19 mouse cellular contexts compared by ENCODE assay signal in the genomic region with DNA sequence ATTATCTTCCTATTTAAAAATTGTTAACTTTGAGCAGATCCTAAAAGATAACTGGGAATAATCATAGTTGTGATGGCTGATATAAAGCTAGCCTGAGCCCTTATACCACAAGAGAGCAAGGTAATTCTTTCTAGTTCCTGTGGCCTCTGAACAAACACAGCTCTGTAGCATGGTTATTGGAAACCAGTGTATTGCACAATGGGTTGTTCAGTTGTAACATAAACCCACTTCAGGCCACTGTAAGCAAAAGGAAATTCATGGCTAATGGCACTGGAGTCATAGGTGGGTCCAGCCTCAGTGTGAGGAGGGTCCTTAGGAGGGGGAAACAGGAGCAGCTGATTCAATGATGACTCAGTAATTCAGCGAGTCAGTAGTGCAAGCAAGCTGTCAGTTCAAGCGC.
A peak's percentile ranks its signal among the peaks of the same experiment; 100 is the strongest.
DNase-seq lines count a peak whose midpoint lies in the region; ATAC-seq and TF ChIP-seq lines count a peak whose summit lies in the region.
"Had no signal": no experiment of that assay in that cellular context is flagged by ENCODE, and none has a peak within 500 bp of the region (broad histone marks: within the 10 kb centered on the region; RNA-seq: fewer than 3 reads in every experiment).

No protein-coding gene starts in this region.

- H3K4me3 ChIP-seq in liver, adult 2 months (ENCODE audit: insufficient read depth, low read depth, low read length): no peak overlapping the region
- no peak overlapping the region for H3K4me3 ChIP-seq in lung, adult 2 months (replicated peaks; ENCODE audit: extremely low read depth, low read depth, low read length)
- H3K4me3 ChIP-seq: embryonic facial prominence, embryonic 13.5 days; forebrain, embryonic 12.5 days; heart, embryonic 13.5 days; hindbrain, embryonic 15.5 days had no signal

- no peak for TF ChIP-seq CTCF in liver, adult 2 months (IDR thresholded peaks at IDR 0.05; ENCODE audit: low read depth, low read length)
- no peak for TF ChIP-seq CTCF in lung, adult 2 months (IDR thresholded peaks at IDR 0.05; ENCODE audit: insufficient read depth, low read length)

- no peak overlapping the region for H3K27ac ChIP-seq in liver, adult 2 months (replicated peaks; ENCODE audit: insufficient read depth, low read depth, low read length)
- H3K27ac ChIP-seq: embryonic facial prominence, embryonic 13.5 days; forebrain, embryonic 12.5 days; heart, embryonic 13.5 days; hindbrain, embryonic 15.5 days had no signal

- H3K36me3 ChIP-seq in liver, adult 2 months (ENCODE audit: control insufficient read depth, insufficient read depth, low read length): no peaks in the 10 kb centered on the region
- H3K36me3 ChIP-seq: embryonic facial prominence, embryonic 13.5 days; forebrain, embryonic 12.5 days; heart, embryonic 13.5 days; hindbrain, embryonic 15.5 days had no signal

- no peak for TF ChIP-seq POLR2A in liver, adult 2 months (IDR thresholded peaks at IDR 0.05; ENCODE audit: extremely low read depth, insufficient read depth, low read length)
- TF ChIP-seq POLR2A in lung, adult 2 months (IDR thresholded peaks at IDR 0.05; ENCODE audit: borderline replicate concordance, extremely low read depth, low read depth, low read length): no peak

- DNase-seq in liver, adult 2 months (ENCODE audit: extremely low read depth, low read depth, low spot score): peak; percentile 12
- no peak for DNase-seq in liver
- DNase-seq in lung, postnatal 25 days (ENCODE audit: low spot score): peak; percentile 20
- DNase-seq in lung, adult 2 months: no peak
- DNase-seq in testis, postnatal 14 days (ENCODE audit: low spot score): no peak
- no peak for DNase-seq in adrenal gland, postnatal 10 days
- DNase-seq: adrenal gland, postnatal 14 days; cerebellum, adult 11-12 months; cerebellum, adult 9-10 months; cerebellum, postnatal 25 days; gastrocnemius, postnatal 25 days; heart, adult 11 months; heart, postnatal 36 days had no signal

- 81% methylated on average over 2 of the region's 2 CpGs for WGBS in liver, adult 2 months
- 58% methylated on average over 2 of the region's 2 CpGs for WGBS in lung, adult 2 months

- H3K27me3 ChIP-seq in liver, adult 2 months (ENCODE audit: control insufficient read depth, insufficient read depth, low read length): no peaks in the 10 kb centered on the region
- H3K27me3 ChIP-seq: embryonic facial prominence, embryonic 13.5 days; forebrain, embryonic 12.5 days; hindbrain, embryonic 15.5 days had no signal

- peak; percentile 78 for ATAC-seq in granulocyte monocyte progenitor cell, adult 5-6 weeks (replicated peaks; ENCODE audit: poor library complexity, severe bottlenecking)
- ATAC-seq: forebrain, embryonic 16.5 days had no signal

- H3K79me2 ChIP-seq in liver, adult 2 months (ENCODE audit: control insufficient read depth, insufficient read depth, low read length): no peaks in the 10 kb centered on the region

- H3K9ac ChIP-seq in liver, adult 2 months (ENCODE audit: low read depth, low read length): no peak overlapping the region
- H3K9ac ChIP-seq: embryonic facial prominence, embryonic 13.5 days; forebrain, embryonic 12.5 days; heart, embryonic 13.5 days; hindbrain, embryonic 15.5 days had no signal

- H3K4me1 ChIP-seq in liver, adult 2 months (ENCODE audit: control insufficient read depth, insufficient read depth, low read length): no peaks in the 10 kb centered on the region
- H3K4me1 ChIP-seq in lung, adult 2 months (ENCODE audit: control insufficient read depth, insufficient read depth, low read length): no peaks in the 10 kb centered on the region
- H3K4me1 ChIP-seq: forebrain, embryonic 12.5 days; heart, embryonic 13.5 days had no signal

Comparison
In these comparisons a context has a peak if more than half of its experiments do, and no peak if none do; other contexts are left out.
1. DNase-seq: peak in liver, adult 2 months (single experiment) and lung, postnatal 25 days (single experiment); none in liver (single experiment), lung, adult 2 months (single experiment), testis, postnatal 14 days (single experiment) and adrenal gland, postnatal 10 days (single experiment).